Mouse (Mus musculus) MEL (cell line): ENCODE data around the gene Tnfrsf1a.

ENCODE experiments used
- CTCF ChIP-seq, 3 experiments: IDR thresholded peaks in 2 of 3; conservative IDR thresholded peaks in 1 of 3; 2 replicates each; pipeline ENCODE4 v1.5.1; 2011 to 2012; ENCODE audit warnings: low read length in 3 of 3, low read depth in 2 of 3, mild to moderate bottlenecking in 2 of 3, improper control_type of control experiment in 1 of 3, inconsistent platforms in 1 of 3, mixed read lengths in 1 of 3, moderate library complexity in 1 of 3; ENCODE audit not compliant: control insufficient read depth in 1 of 3, insufficient read depth in 1 of 3, poor library complexity in 1 of 3, severe bottlenecking in 1 of 3
- MAFK ChIP-seq: IDR thresholded peaks from 2 replicates; pipeline ENCODE4 v1.6.1; 2011; ENCODE audit warnings: low read depth, mild to moderate bottlenecking, low read length, improper control_type of control experiment, borderline replicate concordance
- MAX ChIP-seq: IDR thresholded peaks from 2 replicates; pipeline ENCODE4 v1.6.1; 2011; ENCODE audit warnings: low read length, improper control_type of control experiment
- NRF1 ChIP-seq: IDR thresholded peaks from 2 replicates; pipeline ENCODE4 v1.6.1; 2014; ENCODE audit warnings: low read depth, mild to moderate bottlenecking, inconsistent platforms, low read length, improper control_type of control experiment, moderate library complexity; ENCODE audit not compliant: poor library complexity, insufficient read depth, severe bottlenecking
- POLR2A ChIP-seq, 2 experiments: IDR thresholded peaks; 2 replicates each; pipeline ENCODE4 v1.6.1; 2011 to 2012; ENCODE audit warnings: low read length in 2 of 2, mild to moderate bottlenecking in 2 of 2, control low read depth in 1 of 2, improper control_type of control experiment in 1 of 2, low read depth in 1 of 2, moderate library complexity in 1 of 2; ENCODE audit not compliant: control insufficient read depth in 1 of 2, insufficient read depth in 1 of 2, poor library complexity in 1 of 2
- POLR2AphosphoS5 ChIP-seq: IDR thresholded peaks from 2 replicates; pipeline ENCODE4 v1.6.1; 2012; ENCODE audit warnings: low read depth, borderline replicate concordance, mild to moderate bottlenecking, inconsistent platforms, low read length, moderate library complexity, mixed read lengths
- UBTF ChIP-seq: IDR thresholded peaks from 2 replicates; pipeline ENCODE4 v1.6.1; 2012; ENCODE audit warnings: low read depth, mild to moderate bottlenecking, inconsistent platforms, low read length, improper control_type of control experiment, moderate library complexity, borderline replicate concordance; ENCODE audit not compliant: insufficient read depth

DNA sequence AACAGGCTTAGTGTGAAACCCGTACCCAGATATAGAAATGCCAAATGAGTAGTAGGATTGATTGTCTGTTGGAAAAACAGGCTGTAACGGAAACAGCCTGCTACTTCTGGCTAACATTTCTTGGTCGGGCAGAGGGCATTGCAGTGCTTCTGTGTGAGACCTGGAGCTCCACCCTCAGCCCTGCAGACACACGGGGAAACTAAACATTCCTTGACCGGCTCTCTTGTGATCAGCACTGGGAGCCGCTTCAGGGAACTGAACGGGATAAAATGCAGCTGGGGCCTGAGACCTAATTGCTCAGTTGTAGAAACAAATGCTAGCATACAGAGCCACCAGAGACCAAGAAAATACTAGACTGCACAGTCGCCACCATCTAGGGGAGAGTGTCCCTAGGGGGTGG, 7.1 kb downstream of the Tnfrsf1a start:
- TF ChIP-seq MAX, result no peak
- TF ChIP-seq UBTF, result no peak
- TF ChIP-seq CTCF (IDR thresholded peaks at IDR 0.05 in 2 of 3, conservative IDR thresholded peaks at IDR 0.05 in 1 of 3; ENCODE audit: control insufficient read depth in 1 of 3, insufficient read depth in 1 of 3, low read depth in 2 of 3, low read length in 3 of 3, poor library complexity in 1 of 3, severe bottlenecking in 1 of 3), result no peak
- no peak for TF ChIP-seq POLR2AphosphoS5
- TF ChIP-seq NRF1, result no peak
- TF ChIP-seq POLR2A (IDR thresholded peaks at IDR 0.05; ENCODE audit: control insufficient read depth in 1 of 2, insufficient read depth in 1 of 2, low read depth in 1 of 2, low read length in 2 of 2, poor library complexity in 1 of 2), result no peak
- no peak for TF ChIP-seq MAFK
